Mouse (Mus musculus): ENCODE measurements at regions not wholly inside any gene's neighbourhood (a gene's known extent, or its start where the extent isn't known, plus 50 kb on each side); places are given as distances from the start of the nearest gene placed in this dataset.
"Not testable (repeated sequence)": the region's sequence is repeated elsewhere in the genome, so short reads cannot be mapped to it uniquely, and the experiment has no call there.

GRCm38 (mm10) chr2:179091480-179091879, 350.8 kb upstream of the Cdh4 start:
- DNase-seq (ENCODE audit: low spot score in 2 of 2) = no peak

- no peak for DNase-seq (ENCODE audit: low spot score in 2 of 2)
Observed at GRCm38 (mm10) chr2:179093996-179094395, 348.2 kb upstream of the Cdh4 start.

- DNase-seq (ENCODE audit: low spot score in 2 of 2) = no peak
Observed at GRCm38 (mm10) chr2:179095981-179096380, 346.2 kb upstream of the Cdh4 start.

DNA sequence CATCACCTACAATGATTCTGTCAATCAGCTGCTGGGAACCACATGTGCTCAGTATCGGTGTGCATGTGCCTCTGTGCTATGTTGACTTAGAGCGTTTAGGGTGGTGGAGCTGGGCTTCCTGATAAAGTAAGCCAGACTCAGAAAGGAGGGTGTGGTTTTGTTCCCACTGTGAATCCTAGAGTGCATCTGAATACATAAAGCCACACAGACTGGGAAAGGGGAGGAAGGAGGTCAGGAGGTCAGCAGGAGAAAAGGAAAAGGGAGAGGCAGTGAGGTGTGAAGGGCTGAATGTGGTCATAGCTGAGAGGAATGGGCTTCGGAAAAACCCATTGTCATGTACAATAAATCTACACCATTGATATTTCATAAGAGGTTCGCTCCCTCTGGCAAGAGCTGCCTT, 345.4 kb upstream of the Cdh4 start:
- no peak for DNase-seq (ENCODE audit: low spot score in 2 of 2)

GRCm38 (mm10) chr2:179099783-179100182, 342.4 kb upstream of the Cdh4 start:
- no peak for DNase-seq (ENCODE audit: low spot score in 2 of 2)

DNA sequence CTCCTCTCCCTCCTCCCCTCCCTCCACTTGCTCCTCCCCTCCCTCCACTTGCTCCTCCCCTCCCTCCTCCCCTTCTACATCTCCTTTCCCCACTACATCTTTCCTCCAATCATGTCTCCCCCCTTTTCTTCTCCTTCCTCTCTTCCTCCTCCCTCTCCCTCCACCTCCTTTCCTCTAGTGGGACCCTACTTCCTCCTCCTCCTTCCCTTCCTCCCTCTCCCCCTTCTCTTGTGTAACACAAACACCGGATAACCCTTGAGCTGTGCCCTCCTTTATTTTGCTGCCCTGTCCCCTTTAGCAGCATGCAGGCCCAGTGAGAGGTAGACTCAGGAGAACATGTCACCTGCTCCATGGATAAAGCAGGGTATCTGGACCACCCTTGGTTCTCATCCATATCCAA, 339.1 kb upstream of the Cdh4 start:
- DNase-seq (ENCODE audit: low spot score in 2 of 2) = no peak

DNA sequence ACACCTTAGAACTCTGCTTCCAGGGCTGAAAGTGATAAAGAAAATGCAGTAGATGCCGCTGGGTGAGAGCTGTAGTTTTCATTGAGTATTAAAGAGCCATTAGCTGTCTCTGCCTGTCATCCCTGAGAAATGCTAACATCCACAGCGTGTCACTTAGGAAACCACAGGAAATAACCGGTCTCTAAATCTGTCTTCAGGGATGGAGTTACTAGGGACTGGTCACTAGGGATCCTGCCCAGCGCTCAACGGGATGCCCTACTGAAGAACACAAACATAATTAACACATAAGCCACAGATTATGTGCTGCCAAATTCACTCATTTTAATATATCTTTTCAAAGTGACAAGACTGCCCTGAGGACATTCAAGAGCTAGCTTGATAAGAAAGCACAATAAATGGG, 329.3 kb upstream of the Cdh4 start:
- DNase-seq (ENCODE audit: low spot score in 2 of 2) = no peak

DNA sequence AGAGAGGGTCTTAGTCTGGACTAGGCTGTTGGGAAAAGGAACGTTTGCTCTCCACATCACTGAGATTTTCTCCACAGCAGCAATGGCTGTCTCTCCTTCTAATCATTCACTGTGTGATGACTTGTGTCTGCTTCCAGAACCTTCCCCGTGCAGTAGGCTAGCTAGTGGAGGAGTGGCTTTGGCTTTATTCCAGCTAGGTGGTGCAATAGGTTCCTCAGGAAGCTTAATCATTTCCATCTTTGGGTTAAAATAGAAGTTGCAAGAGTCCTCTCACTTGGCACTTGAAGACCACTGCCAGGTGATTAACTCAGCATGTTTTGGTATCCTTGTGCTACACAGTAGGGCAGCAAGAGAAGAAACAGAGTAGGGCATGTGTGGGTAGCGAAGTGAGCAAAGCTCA, 314.2 kb upstream of the Cdh4 start:
- no peak for DNase-seq (ENCODE audit: low spot score in 2 of 2)

DNA sequence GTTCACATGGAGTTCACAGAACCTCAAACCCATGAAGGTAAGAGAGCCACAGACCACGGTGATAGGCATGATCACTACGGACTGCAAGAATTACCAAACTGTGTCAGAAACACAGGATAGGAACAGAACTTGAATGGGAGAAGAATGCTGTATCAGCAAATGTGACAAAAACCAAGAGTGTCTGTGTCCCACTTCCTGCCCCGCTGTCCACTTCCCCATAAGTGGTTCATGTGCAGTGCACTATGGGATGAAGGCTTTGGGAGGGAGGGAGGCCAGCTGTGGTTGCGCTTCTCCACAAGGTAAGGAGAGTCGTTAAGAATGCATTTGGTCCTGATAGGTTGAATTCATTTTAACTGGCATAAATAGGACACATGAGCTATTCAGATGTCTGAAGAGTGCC, 313.8 kb upstream of the Cdh4 start:
- DNase-seq (ENCODE audit: low spot score in 2 of 2) = no peak

DNA sequence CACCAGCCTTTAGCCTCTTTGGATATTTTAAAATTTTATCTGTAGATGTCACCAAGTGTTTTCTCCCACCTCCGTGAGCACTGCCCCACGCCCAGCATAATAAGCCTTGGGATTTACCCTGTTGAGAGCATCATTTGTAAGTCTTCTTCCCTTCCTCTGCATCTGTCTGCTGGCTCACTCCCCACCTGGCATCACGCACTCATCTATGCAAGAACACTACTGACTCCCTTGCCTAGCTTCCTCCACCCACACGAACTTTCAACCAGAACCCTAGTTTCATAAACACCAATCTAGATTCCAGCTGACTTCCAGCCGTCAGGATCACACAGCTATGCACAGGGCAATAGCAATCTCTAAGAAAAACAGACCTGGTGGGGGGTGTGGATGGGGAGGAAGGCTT, 311.2 kb upstream of the Cdh4 start:
- no peak for DNase-seq (ENCODE audit: low spot score in 2 of 2)

DNA sequence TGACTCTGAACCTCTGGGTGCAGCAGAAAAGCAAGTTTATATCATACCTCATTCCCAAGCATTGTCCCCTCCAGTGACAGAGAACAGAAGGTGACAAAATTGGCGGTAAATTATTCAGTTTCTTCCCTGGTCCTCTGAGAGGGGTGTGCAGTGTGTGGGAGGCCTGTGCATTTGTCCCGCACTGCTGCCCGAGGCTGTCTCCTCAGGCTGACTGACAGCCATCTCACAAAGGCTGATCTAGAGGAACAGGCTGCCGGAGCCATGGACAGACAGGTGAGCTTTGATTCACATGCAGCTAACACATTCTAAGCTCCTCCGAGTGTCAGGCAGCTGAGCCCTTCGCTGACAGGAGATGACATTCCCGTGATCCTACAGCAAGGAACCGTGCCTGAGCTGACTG, 299.9 kb upstream of the Cdh4 start:
- no peak for DNase-seq (ENCODE audit: low spot score in 2 of 2)

DNA sequence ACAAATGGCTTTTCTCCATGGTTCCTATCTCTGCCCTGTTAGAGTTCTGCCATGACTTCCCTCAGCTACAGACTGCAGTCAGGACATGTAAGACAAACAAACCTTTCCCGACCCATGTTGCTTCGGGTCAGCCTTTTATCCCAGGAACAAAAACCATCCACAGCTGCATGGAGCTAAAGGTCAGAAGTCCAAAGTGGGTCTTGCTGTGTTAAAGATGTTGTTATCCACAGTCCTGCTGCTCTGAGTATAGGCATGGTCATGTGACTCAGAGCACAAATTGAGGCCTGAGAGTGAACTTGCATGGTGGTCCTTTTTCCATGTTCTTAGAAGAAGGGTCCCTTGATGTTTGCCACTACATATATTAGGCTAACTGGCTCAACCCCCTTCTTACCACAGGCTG, 296.5 kb upstream of the Cdh4 start:
- no peak for DNase-seq (ENCODE audit: low spot score in 2 of 2)

- no peak for DNase-seq (ENCODE audit: low spot score in 2 of 2)
Observed at GRCm38 (mm10) chr2:179146274-179146673, 296.0 kb upstream of the Cdh4 start.

DNA sequence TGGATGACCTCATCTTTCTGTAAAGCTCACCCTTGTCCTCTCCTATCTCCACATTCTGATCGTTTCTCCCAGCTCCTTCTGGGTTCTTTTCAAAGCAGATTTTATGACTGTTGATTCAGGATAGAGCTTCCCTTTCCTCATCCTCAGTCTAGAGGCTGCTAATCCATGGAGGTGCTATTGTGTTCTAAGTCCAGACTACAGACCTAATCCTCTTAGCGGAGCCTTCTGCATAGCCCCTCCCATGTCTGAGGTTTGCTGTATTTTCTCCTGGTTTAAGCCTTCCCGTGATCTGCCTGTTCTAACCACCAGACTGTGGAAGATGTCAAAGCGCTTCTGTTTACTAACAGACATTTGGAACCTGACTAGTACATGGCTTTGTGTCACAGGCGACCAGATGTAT, 294.0 kb upstream of the Cdh4 start:
- no peak for DNase-seq (ENCODE audit: low spot score in 2 of 2)

GRCm38 (mm10) chr2:179148667-179149066, 293.6 kb upstream of the Cdh4 start:
- no peak for DNase-seq (ENCODE audit: low spot score in 2 of 2)

- DNase-seq (ENCODE audit: low spot score in 2 of 2) = peak in 1 of 2 experiments; percentile 12
Observed at GRCm38 (mm10) chr2:179158881-179159280, 283.4 kb upstream of the Cdh4 start.

GRCm38 (mm10) chr2:179163116-179163515, 279.1 kb upstream of the Cdh4 start:
- DNase-seq (ENCODE audit: low spot score in 2 of 2) = peak in 1 of 2 experiments; percentile 5

- peak in 1 of 2 experiments; percentile 4 for DNase-seq (ENCODE audit: low spot score in 2 of 2)
Observed at GRCm38 (mm10) chr2:179170157-179170556, 272.1 kb upstream of the Cdh4 start.

GRCm38 (mm10) chr2:179170608-179171007, 271.6 kb upstream of the Cdh4 start:
- DNase-seq (ENCODE audit: low spot score in 2 of 2) = no peak

DNA sequence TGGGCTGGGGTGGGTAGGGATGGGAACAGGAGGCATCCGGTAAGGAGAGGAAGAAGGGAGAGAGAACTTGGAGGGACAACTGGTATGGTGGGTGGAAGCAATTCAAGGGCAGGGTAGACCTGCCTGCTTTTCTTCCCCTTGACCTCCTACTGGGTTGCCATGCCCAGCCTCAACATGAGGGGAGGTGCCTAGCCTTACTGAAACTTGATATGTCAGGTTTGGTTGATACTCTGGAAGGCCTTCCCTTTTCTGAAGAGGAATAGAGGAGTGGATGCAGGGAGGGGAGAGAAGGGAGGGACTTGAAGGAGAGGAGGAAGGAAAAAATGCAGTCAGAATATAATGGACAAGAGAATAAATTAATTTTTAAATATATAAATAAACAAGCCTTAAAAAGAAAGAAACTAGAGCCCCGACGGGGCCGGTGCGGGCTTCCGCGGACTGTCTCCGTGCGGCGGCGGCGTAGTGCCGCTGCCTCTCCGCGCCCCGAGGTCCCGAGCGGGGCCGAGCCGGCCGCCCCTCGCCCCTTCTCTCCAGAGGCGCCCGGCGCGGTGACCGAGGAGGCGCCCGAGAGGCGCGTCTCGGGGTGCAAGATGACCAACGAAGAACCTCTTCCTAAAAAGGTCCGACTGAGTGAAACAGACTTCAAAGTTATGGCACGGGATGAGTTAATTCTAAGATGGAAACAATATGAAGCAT, 265.2 kb upstream of the Cdh4 start:
- not testable (repeated sequence) for DNase-seq (ENCODE audit: low spot score in 2 of 2)

GRCm38 (mm10) chr2:179181366-179181765, 260.9 kb upstream of the Cdh4 start:
- no peak for DNase-seq (ENCODE audit: low spot score in 2 of 2)

- DNase-seq (ENCODE audit: low spot score in 2 of 2) = no peak
Observed at GRCm38 (mm10) chr2:179182123-179182522, 260.1 kb upstream of the Cdh4 start.

DNA sequence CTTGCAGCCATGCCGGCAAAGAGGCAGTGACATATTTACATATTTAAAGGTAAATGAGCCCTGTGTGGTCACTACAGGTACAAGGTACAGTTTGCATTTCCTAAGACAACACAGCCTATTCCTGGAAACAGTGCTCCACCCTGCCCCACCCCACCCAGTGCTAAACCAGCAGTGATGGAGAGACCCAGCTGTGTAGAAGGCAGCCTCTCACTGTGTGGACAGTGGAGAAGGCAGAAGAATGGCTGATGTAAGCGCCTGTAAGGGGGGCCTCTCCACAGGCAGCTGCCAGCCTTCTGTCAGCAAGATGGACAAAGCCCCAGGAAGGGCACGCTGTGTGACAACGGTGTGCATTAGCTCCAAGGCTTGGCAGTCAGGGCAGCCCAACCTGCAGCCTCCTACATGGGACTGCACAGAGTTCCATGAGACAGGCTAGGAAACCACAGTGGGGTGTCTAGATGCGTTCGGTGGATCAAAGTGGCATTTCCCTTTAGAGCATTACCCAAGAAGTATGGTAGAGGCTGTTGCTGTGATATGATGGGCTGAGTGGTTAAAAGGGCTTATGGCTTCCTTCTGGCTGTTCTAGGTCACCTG, 249.2 kb upstream of the Cdh4 start:
- no peak for DNase-seq (ENCODE audit: low spot score in 2 of 2)
